Mouse (Mus musculus) layer of hippocampus, adult 9-10 months (tissue): ENCODE data around the gene Hist1h4k.
"Not testable (repeated sequence)": the region's sequence is repeated elsewhere in the genome, so short reads cannot be mapped to it uniquely, and the experiment has no call there.

Experiments used
- DNase-seq: peaks from one replicate; pipeline ENCODE4 v3.0.0; 2022; ENCODE audit warnings: low spot score

Gene Hist1h4k

GRCm38 (mm10) chr13:21754294-21755001, 4.1 kb upstream of the Hist1h4k start:
- DNase-seq, result not testable (repeated sequence)

GRCm38 (mm10) chr13:21753524-21754285, 3.4 kb upstream of the Hist1h4k start, which contains the start of the genes Hist1h2ak and Hist1h2bn:
Gene Hist1h2ak (minus strand): TSS chr13:21753827.
Gene Hist1h2bn (plus strand): TSS chr13:21754123.
- DNase-seq, result peak; percentile 86

DNA sequence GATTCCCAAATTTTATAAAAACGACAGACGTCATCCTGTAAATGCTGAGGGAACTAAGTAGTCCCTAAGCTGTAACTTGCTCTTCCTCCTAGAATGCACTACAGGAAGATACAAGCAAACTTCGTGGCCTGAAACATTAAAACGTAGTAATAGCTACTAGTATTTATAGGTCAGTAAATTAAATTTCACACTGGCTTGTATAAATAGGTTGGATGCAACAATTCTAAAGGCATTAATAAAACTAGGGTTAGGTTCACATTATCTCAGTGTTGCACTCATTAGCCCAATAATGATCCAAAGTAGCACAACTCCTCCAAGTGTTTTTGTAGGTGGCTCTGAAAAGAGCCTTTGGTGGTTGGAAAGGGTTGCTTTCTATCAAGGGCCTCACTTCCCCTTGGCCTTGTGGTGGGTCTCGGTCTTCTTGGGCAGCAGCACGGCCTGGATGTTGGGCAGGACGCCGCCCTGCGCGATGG, 2.8 kb upstream of the Hist1h4k start:
- no peak for DNase-seq

DNA sequence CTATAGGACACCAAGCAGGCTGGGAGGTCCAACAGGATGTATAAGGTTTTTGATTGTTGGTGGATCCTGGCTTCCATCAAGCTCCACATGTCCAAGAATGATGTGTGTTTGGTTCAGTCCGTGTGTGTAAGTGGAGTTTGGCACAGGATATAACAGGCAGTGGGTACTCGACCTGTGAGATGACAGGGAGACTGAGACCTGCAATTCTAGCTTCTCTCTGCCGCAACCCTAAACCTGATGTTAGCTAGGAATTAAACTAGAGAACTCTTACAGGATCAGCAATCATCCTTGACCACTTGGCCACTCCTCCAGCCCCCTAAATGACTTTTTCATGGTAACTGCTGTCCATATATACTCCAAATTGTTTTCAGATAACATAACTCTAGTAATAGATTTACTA, 2.1 kb upstream of the Hist1h4k start:
- no peak for DNase-seq

DNA sequence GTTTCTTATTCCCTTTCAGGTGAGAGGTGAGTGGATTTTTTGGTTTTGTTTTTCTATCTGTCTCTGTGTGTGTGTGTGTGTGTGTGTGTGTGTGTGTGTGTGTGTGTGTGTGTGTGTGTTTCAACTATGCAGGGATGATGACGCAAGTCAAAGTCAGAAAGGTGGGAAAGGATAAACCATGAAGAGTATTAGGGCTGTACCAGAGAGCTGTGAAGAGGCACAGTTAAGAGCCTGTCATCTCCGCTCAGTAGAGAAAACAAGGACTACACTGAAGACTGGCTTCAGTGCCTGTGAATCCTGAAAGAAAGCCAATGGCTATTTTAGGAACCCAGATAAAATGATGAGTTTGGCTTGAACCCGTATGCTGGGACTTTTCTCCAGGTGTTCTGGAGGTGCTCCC, 1.5 kb upstream of the Hist1h4k start:
- DNase-seq, result no peak

GRCm38 (mm10) chr13:21751417-21751816, 1.1 kb upstream of the Hist1h4k start:
- no peak for DNase-seq

DNA sequence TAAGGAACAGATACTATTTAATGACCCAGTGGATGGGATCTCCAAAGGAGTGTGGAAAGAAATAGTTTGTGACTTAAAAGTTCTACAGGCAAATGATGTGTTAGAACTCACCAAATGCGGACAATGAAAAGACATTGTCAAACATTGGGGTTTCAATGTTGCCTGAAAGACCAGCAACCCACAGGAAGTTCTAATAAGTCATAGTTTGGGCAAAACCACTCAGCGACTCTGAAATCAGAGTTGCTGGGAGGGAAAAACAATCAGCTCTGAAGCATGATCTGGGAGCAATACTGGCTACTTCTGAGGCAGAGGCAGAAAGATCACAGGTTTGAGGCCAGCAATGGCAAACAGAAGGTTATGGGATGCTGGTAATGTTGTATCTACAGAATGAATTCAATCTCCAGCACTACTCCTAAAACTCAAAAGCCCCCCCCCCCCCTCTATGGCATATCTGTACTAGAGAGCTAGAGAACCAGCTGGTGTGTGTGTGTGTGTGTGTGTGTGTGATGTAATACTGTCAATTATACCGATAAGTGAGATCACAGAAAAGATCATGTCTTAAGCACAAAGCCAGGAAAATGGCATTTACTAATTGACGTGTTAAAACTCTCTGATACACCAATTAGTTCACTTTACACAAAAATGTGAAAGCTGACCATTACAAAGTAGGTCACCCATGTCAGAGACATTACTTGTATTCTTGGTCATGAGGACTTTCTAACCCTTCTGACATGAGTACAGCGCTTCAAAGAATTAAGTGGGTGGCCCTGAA, 732 bp downstream of the Hist1h4k start:
- DNase-seq, result no peak

DNA sequence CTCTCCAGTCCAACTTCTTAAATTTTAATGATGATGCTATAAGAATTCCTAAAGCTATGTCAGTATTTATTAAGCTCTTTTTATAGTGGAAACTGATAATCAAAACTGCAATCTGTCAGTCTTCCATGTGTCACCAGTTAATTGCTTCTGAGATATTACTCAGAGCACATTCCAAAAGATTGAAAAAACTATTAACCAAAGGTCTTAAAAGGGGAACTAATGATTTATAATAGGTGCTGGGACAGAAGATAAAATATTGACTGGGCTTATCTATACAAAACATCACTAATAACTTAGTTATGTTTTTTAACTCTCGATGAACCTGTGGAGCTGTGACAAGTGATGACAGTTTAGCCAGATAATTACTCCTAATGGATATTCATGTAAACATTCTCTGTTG, 5.3 kb downstream of the Hist1h4k start:
- no peak for DNase-seq

DNA sequence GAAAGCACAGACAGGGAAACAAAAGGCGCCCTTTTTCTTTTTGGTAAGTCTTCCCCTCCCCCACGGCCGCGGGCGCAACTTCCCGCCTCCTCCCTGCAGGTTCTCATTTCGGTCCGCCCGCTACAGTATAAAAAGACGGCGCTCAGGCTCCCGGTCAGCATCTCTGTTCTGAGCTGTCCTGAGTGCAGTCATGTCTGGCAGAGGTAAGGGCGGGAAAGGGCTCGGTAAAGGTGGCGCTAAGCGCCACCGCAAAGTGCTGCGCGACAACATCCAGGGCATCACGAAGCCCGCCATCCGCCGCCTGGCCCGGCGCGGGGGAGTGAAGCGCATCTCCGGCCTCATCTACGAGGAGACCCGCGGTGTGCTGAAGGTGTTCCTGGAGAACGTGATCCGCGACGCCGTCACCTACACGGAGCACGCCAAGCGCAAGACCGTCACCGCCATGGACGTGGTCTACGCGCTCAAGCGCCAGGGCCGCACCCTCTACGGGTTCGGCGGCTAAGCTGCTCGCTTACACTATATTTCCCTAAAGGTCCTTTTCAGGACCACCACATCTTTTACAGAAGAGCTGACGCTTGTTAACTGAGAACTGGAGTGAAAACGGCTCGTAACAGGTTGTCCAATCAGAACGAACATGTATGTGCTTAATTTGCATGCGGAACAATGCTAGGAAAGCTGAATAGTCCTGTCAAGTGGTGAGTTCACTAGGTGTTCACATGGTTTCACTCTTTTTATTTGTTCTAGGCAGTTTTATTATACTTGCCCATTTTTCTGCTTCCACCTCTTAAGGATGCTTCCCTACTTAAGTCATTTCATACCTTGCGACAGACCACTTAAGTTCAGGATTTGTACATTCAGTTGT, 15.2 kb downstream of the Hist1h4k start, which contains the start of gene Hist1h4j:
Gene Hist1h4j, plus strand, starts transcription at position 159 of the 862 bp plus-strand sequence.
- not testable (repeated sequence) for DNase-seq

DNA sequence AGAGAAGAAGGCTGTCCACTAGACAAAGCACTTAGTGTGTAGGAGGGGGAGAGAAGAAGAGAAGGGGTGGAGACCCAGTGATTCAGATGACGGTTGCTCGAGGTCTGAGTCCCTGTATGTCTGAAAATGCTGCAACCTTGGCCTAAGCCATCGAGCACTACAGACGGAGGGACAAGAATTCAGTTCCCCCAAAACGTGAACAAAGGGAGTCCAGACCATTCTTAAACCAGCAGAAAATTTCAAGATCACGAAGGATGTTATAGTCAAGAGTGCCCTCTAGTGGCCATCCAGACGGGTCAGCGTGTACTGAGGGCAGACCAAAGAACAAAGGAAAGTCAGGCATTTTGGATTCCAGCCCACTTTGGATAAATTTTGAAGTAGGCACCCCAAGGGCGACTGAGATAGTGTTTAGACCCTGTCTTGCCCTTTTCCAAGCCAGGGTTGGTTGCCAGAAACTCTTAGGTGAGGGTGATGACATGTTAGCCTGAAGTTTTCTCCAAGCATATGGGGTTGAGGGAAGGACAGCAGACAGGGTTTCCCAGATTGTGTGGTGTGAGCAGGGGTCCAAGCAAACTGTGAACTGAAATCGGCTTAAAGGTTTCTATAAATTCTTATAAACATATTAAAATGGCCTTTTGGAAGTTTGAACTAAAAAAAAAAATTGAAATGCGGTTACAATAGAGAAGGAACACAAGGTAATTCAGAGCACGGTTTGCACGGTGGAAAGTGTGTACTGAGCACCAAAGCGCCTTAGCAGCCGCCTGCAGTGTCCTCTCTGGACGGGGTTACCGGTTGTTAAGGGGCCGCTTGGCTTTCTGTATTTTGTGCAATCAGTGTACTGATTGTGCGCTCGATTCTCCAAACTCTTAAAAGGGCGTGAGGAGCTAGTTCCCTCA, 16.0 kb downstream of the Hist1h4k start:
- no peak for DNase-seq

DNA sequence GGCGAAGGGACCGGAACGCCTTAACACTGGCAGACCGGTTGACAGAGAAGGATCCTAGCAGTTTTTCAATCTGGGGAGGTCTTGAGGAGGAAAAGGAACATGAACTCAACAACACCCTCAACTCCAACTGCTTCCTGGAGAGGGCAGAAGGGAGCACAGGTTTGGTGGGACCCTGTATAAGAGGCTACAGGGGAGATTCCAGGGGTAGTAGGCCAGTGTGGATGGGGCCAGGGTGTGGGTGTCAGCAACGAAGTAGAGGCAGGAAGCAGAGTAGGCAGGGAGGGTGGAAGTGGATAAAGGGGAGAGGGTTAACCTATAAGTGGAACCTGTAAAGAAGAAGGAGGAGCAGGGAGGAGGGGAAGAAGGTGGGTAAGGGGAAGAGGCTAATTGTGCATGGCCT, 16.8 kb downstream of the Hist1h4k start:
- no peak for DNase-seq

- DNase-seq, result no peak
Observed at GRCm38 (mm10) chr13:21729544-21729943, 20.8 kb downstream of the Hist1h4k start.

DNA sequence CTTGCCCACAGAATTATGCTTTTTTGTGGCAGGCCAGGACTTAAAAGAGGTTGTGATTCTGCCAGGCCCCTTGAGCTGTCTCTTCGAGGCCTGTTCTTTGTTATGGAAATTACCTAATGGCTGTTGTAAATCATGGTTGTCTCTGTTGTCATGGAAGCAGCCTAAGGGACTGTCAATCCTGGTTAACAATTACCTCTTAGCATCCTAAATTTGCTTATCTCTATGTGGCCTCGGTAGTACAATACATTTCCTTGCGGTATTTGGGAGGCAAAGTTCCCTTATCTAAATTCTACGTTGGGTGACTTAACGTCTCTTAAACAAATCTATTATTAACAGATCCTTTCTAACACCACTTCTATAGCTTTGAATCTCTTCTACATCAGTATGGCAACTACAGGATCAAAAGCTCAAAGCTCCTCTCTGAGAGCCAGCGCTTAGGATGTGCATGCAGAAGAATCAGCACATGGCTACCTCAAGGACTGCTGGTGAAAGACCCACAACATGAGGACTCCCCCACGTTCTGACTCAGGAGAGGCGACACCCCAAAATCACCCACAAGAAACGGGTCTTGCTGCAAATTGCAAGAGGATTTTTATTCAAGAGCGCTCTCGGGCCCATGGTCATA, 22.2 kb downstream of the Hist1h4k start:
- DNase-seq, result no peak

- no peak for DNase-seq
Observed at GRCm38 (mm10) chr13:21722993-21723836, 27.1 kb downstream of the Hist1h4k start.

DNA sequence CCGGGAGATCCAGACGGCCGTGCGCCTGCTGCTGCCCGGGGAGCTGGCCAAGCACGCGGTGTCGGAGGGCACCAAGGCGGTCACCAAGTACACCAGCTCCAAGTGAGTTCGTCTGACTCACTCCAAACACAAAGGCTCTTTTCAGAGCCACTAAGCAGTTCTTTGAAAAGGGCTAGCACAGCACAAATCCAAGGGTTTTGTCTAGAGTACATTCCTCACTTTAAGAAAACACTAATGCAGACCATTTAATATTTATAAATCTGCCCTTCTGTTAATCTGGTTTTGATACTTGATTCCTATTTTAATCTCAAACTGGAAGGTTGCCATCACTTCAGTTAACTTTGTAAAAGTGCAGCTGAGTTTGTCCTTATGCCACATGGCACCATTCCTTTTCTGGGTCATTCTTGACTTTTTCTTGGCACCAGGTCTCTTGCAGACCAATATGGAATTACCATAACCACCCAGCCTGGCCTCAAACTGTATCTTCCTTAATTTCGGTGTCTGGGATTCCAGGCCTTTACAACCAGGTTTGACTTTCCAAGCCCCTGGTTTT, 27.9 kb downstream of the Hist1h4k start:
- DNase-seq, result no peak

GRCm38 (mm10) chr13:21721757-21722372, 28.4 kb downstream of the Hist1h4k start, which contains the start of gene Hist1h2bm:
Gene Hist1h2bm (plus strand): TSS chr13:21722044.
- peak; percentile 90 for DNase-seq

DNA sequence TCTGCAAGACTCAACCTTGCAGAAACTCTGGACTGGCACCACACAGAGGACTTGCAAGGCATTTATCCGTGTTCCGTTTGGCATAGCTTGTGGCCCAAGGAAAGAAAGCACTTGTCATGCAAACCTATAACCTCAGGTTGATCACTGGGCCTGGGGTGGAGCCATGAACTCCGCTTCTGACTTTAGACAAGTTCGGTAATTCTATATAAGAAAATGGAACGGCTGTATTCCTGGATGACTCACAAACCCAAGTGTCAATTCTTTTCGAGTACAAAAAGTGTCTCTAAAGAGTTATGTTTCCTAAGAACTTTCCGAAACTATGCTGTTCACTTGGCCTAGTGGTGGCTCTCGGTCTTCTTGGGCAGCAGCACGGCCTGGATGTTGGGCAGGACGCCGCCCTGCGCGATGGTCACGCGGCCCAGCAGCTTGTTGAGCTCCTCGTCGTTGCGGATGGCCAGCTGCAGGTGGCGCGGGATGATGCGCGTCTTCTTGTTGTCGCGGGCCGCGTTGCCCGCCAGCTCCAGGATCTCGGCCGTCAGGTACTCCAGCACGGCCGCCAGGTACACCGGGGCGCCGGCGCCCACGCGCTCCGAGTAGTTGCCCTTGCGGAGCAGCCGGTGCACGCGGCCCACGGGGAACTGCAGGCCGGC, 29.1 kb downstream of the Hist1h4k start:
- DNase-seq, result not testable (repeated sequence)
